Mouse (Mus musculus): ENCODE measurements around the gene Serpinf2.
"Not testable (repeated sequence)": the region's sequence is repeated elsewhere in the genome, so short reads cannot be mapped to it uniquely, and the experiment has no call there.

Gene Serpinf2

GRCm38 (mm10) chr11:75459751-75460102 lies 20.3 kb upstream of the Serpinf2 start:
- in situ Hi-C loops (cut with MboI; ENCODE audit: low sequenced_read_pairs): no loop called here

- in situ Hi-C loops (cut with MboI; ENCODE audit: low sequenced_read_pairs): no loop called here
Observed at GRCm38 (mm10) chr11:75459141-75459711, 19.8 kb upstream of the Serpinf2 start.

GRCm38 (mm10) chr11:75458628-75459041 lies 19.2 kb upstream of the Serpinf2 start:
- in situ Hi-C loops (cut with MboI; ENCODE audit: low sequenced_read_pairs): no loop called here

DNA sequence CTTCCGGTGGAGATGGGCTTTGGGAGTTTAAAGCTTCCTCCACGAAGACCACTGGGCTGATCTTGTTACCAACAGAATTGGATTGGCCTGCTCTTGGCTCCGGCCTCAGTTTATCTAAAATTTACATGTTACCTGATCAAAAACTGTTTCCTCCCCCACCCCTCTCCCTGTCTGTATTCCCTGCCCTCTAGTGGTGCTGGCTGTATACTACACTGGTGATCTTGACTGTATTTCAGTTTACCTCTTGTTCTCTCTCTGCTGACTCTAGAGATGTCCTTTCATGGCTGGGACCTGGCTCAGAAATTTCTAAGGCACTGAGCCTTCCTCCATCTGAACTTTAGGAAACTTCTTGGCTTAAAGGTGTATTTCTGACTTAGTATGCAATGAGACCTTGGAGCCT lies 18.8 kb upstream of the Serpinf2 start:
- in situ Hi-C loops (cut with MboI; ENCODE audit: low sequenced_read_pairs): no loop called here

DNA sequence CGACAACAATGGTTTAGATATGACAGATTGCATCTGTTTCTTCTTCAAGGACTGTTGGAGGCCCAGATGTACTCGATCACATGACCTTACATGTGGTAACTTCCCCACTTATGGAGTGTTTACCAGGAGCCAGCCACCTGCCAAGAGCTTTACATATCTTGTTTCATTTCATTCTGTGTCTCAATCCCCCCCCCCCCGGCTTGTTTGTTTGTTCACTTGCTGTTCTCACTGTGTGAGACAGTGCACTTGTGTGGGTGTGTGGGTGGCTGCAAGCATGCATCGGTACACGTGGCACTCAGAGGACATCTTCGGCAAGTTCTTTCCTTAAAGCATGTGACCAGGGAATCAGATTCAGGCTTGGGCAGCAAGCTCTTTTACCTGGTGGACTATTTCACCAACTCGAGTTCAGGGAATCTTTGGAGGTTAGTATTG lies 17.1 kb upstream of the Serpinf2 start:
- in situ Hi-C loops (cut with MboI; ENCODE audit: low sequenced_read_pairs): no loop called here

DNA sequence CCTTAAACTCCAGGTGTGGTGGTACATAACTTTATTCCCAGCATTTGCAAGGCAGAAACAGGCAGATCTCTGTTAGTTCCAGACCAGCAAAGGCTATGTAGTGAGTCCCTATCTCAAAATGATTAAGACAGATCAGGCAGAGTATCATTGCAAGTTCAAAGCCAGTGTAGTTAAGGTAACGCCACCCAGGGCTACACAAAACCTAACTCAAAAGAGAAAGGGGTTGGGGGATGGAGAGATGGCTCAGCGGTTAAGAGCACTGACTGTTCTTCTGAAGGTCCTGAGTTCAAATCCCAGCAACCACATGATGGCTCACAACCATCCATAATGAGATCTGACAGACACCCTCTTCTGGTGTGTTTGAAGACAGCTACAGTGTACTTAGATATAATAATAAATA lies 16.6 kb upstream of the Serpinf2 start:
- in situ Hi-C loops (cut with MboI; ENCODE audit: low sequenced_read_pairs): not testable (repeated sequence)

DNA sequence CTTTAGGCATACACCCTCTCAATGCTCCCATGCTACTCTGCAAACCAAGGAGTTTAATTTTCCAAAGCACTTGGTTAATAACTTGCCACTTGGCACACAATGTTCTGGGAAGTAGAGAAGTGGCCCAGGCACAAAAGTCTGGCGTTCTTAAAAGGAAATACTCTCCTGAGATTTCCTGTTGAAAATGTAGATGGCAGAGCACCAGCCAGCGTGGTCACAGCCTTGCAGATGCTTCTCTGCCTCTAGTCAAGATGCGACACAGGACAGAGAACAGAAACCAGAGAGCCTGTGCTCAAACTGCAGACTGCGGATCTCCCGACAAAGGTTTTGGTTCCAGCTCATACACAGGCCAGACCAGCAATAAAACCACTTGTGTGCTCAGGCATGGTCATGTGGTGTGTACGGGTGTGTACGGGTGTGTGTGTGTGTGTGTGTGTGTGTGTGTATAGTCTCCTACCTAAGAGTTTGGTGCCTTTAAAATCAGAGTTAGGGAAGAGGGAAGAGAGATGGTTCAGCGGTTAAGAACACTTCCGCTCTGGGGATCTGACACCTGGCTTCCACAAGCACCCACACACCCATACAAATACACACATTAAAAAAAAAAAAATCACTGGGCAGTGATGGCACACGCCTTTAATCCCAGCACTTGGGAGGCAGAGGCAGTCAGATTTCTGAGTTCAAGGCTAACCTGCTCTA lies 15.8 kb upstream of the Serpinf2 start:
- in situ Hi-C loops (cut with MboI; ENCODE audit: low sequenced_read_pairs): no loop called here

- in situ Hi-C loops (cut with MboI; ENCODE audit: low sequenced_read_pairs): no loop called here
Observed at GRCm38 (mm10) chr11:75453991-75454930, 14.9 kb upstream of the Serpinf2 start, which contains the start of gene Wdr81. Gene Wdr81, minus strand, starts transcription at chr11:75454717.

- in situ Hi-C loops (cut with MboI; ENCODE audit: low sequenced_read_pairs): no loop called here
Observed at GRCm38 (mm10) chr11:75452812-75453557, 13.6 kb upstream of the Serpinf2 start.

GRCm38 (mm10) chr11:75452081-75452480 lies 12.7 kb upstream of the Serpinf2 start:
- in situ Hi-C loops (cut with MboI; ENCODE audit: low sequenced_read_pairs): no loop called here

DNA sequence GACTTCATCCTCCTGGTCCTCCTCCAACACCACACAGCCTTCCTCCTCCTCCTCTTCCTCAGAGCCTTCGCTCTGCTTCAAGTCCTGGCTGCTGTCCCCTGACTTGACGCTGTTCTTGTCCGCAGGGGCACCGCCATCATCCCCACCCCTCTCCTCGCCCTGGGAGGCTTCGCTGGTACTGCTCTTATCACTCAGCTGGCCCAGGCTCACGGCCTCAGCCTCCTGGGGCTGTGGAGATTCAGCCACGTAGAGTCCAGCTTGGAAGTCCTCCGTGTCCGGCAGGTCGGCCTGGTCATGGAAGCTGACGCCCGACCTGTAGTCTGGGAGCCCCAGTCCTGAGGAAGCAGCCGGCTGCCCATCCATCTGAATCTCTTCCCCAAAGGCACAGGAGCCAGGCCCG lies 11.5 kb upstream of the Serpinf2 start:
- in situ Hi-C loops (cut with MboI; ENCODE audit: low sequenced_read_pairs): no loop called here

DNA sequence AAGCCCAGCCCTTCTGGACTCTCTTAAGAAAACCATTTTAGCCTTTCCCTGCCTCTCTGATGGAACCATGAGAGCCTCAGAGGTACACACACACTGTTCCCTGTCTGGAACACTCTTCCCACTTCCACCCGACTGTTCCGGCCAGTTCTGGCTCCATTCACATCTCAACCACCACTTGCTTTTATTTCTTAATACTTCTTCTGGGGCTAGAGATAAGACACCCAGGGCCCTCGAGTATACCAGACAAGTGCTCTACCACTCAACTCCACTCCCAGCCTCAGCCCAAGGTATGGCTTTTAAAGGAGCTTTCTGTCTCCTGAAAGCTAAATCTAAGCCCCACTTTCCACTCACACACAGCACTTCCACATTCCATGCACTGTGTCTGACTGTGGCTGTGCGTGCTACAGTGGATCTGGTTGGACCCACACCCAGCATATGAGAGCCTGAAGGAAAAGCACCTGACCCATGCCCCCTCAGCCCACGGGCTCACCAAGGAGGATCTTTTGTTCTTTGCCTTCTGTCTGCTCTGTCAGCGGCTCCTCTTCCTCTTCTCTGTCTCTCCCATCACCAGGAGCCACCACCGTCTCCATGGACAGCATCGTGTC lies 11.0 kb upstream of the Serpinf2 start:
- in situ Hi-C loops (cut with MboI; ENCODE audit: low sequenced_read_pairs): no loop called here

DNA sequence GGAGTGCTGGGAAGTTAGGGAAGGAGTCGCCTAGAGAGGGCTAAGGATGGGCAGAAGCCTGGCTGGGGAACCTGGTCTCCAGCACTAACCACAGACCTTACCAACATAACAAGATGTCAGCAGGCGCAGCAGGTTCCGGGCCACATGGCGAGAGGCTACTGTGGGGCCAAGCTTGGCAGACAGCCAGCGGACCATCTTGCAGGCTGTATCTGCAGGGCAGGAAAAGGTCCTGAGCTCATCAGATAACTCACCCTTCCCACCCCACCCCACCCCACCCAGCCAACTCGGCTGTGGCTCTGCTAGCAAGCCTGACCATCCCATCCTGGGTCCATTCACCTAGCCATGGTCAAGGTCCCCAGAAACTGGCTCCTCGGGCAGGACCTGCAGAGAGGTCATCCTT lies 10.3 kb upstream of the Serpinf2 start:
- in situ Hi-C loops (cut with MboI; ENCODE audit: low sequenced_read_pairs): no loop called here

GRCm38 (mm10) chr11:75448575-75448974 lies 9.2 kb upstream of the Serpinf2 start:
- in situ Hi-C loops (cut with MboI; ENCODE audit: low sequenced_read_pairs): no loop called here

GRCm38 (mm10) chr11:75443711-75444110 lies 4.3 kb upstream of the Serpinf2 start:
- in situ Hi-C loops (cut with MboI; ENCODE audit: low sequenced_read_pairs): no loop called here

- in situ Hi-C loops (cut with MboI; ENCODE audit: low sequenced_read_pairs): no loop called here
Observed at GRCm38 (mm10) chr11:75441601-75442000, 2.2 kb upstream of the Serpinf2 start.

DNA sequence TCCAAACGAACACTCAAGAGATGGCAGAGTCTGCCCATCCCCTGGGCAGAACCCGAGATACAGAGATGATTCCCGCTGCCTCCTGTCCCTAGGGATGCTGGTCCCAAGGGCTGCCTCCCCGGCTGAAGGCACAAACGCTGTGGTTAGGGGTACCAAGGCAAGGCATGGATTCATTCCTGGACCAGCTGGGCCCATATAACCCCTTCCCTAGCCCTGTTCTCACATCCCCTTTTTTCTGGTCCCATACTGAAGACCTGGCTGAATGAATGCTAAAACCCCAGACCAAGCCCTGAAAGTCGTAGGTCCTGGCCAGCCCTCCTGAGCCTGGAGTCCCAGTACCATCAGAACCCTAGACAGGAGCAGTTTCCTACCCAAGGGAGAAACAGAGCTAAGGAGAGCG lies 1.6 kb upstream of the Serpinf2 start:
- in situ Hi-C loops (cut with MboI; ENCODE audit: low sequenced_read_pairs): no loop called here

DNA sequence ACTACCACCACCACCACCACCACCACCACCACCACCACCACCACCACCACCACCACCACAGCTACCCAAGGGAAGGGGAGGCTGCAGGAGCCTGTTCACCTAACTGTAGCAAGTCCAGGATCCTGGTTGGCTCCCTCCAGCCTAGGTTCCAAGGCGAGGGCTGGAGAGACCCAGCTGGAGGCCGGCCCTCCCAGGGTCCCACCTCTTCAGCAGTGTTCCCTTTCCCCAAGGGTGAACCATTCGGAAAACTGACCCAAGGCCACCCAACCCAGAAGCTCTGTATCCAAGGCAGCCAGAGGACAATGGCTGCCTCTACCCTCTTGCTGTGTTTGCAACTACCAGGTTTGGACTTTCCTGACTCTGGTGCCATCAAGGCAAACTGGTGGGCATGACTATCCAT lies 560 bp upstream of the Serpinf2 start:
- in situ Hi-C loops (cut with MboI; ENCODE audit: low sequenced_read_pairs): no loop called here

DNA sequence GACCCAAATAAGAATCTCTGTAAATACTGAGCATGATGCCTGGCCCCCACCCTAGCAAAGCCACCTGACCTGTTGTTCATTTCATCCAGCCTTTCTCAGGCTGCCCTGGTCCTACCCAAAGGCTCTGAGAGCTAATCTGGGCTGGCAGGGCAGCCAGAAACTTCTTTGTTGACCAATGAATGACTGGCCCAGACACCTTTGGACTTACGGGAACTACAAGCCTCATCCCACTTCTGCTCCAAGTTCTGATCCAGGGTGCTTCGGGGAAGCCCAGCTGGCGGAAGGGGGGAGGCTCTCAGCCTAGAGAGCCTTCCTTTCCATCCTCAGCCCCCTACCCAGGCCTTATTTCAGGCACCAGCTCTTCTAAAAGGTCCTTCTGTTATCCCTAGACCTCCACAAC lies 587 bp downstream of the Serpinf2 start:
- in situ Hi-C loops (cut with MboI; ENCODE audit: low sequenced_read_pairs): no loop called here

DNA sequence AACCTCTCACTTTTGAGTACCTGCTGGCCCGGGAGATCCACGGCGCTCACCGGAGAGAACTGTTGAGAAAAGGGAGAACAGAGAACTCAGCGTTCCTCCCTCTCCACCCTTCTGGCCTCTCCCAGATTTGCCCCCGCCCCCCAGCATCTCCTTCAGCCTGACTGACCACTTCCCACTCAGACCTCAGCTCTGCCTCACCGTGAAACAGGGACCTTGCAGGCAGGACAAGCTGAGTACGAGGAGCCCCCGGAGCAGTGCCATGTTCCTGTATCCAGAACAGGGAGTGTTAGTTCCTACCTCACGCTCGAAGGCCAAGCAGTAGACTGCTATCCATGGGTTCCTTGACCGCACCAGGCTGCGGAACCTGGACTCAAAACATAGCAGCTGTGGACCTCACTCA lies 1.2 kb downstream of the Serpinf2 start:
- in situ Hi-C loops (cut with MboI; ENCODE audit: low sequenced_read_pairs): no loop called here

GRCm38 (mm10) chr11:75434138-75434537 lies 5.3 kb downstream of the Serpinf2 start:
- in situ Hi-C loops (cut with MboI; ENCODE audit: low sequenced_read_pairs): no loop called here
